Mouse (Mus musculus) ovary, adult 2 months (tissue): ENCODE measurements around the gene Fbxo46. TPM values are rescaled to one million over a fixed set of nuclear protein-coding genes. Genes with fewer than 3 reads are reported as not detected.

Experiments
- polyA plus RNA-seq: library from polyadenylated mRNA; depleted of rRNA; stranded (reverse); fragments of >200 nt; gene quantifications from 2 replicates; pipeline ENCODE4 v1.2.3, GENCODE M21; 2012; rRNA removed

Gene Fbxo46
- 16.2 and 18.5 TPM in 2 replicates for polyA plus RNA-seq

GRCm38 (mm10) chr7:19119631-19120429 is at the start of gene Fbxo46:
Gene Fbxo46, plus strand, starts transcription at chr7:19119859.

DNA sequence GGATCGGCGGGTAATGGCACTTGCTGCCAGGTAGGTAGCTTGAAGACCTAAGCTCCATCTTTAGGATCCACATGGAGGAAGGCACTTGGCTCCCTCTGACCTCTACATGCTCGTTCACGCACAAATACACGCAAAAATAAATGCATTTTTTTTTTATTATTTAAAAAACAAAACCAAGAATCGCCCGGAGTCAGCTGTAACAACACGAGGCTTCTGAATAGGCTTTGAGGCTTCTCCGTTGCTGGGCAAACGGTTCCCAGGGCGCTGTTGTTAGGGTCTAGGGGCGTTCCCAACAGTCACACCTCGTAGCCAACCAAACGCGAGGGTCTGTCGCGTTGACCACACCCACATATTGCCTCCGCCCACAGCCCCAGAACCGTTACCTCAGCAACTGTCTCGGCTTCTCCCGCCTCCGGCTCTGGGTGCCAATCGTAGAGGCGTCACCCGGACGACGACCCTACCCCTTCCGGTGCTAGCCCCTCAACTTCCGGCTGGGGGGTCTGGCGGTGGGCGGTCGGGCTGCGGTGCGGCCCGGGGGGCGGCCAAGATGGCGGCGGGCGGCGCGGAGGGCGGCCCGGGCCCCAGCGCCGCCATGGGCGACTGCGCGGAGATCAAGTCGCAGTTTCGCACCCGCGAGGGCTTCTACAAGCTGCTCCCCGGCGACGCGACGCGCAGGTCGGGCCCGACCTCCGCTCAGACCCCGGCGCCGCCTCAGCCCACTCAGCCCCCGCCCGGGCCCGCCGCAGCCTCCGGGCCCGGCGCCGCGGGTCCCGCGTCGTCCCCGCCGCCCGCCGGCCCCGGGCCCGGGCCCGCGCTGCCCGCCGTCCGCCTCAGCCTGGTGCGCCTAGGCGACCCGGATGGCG is 43.7 kb upstream of the Fbxo46 start, which contains the start of gene Dmwd:
Gene Dmwd, plus strand, starts transcription at position 505 of the 863 bp plus-strand sequence.

GRCm38 (mm10) chr7:19083701-19084100 is 36.0 kb upstream of the Fbxo46 start, which contains the start of gene Dmpk:
Gene Dmpk, plus strand, starts transcription at chr7:19083849.

DNA sequence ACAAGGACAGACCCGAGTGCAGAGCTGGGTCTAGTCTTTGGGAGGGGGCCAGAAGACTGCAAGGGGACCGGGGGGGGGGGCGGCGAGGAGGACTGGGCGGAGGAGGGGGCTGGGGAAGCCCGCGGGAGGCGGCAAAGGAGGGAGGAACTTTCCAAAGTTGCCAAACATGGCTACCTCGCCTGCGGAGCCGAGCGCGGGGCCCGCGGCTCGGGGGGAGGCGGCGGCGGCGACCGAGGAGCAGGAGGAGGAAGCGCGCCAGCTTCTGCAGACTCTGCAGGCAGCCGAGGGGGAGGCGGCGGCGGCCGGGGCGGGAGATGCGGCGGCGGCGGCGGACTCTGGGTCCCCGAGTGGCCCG is 25.2 kb upstream of the Fbxo46 start, which contains the start of gene Six5:
Gene Six5, plus strand, starts transcription at position 124 of the 355 bp plus-strand sequence.

GRCm38 (mm10) chr7:19118028-19118771 is 1.5 kb upstream of the Fbxo46 start, which contains the start of gene Gm4969:
Gene Gm4969, minus strand, starts transcription at chr7:19118368.

GRCm38 (mm10) chr7:19148875-19149541 is 29.3 kb downstream of the Fbxo46 start, which contains the start of gene Qpctl:
Gene Qpctl, minus strand, starts transcription at chr7:19149291.

DNA sequence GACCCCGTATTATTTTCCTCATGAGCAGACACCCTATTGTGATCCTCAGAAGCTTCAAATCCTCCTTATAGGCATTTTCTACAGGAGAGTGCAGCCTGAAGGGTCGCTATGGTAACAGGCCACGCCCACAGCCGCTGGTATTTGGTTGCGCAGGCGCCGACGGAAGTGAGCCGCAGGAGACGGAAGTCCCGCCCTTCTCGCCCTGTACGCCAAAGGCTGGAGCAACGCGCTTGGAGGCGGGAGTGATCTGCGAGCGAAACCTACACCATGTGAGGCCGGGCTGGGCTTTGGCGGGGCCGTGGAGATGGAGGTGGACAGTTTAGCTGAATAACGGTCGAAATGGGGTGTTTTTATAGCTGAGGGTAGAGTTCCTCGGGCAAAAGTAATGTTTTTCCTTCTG is 30.0 kb downstream of the Fbxo46 start, which contains the start of gene Snrpd2:
Gene Snrpd2, plus strand, starts transcription at position 97 of the 400 bp plus-strand sequence.

GRCm38 (mm10) chr7:19165656-19166423 is 46.2 kb downstream of the Fbxo46 start, which contains the start of gene Gipr:
Gene Gipr, minus strand, starts transcription at chr7:19166127.

GRCm38 (mm10) chr7:19175708-19176515 is 56.3 kb downstream of the Fbxo46 start, which contains the start of gene Eml2:
Gene Eml2, plus strand, starts transcription at chr7:19176421.

Other genes with a start within 250 kb of the Fbxo46 start
- gene Pglyrp1, start 248.5 kb upstream of the Fbxo46 start, polyA plus RNA-seq: 69.1 and 85.2 TPM in 2 replicates
- 33.0 and 34.0 TPM in 2 replicates for gene Ccdc61, start 209.4 kb upstream of the Fbxo46 start, polyA plus RNA-seq
- 1.1 and 1.2 TPM in 2 replicates for gene Nova2, start 194.0 kb upstream of the Fbxo46 start, polyA plus RNA-seq
- 1.5 and 1.7 TPM in 2 replicates for gene Nanos2, start 132.5 kb upstream of the Fbxo46 start, polyA plus RNA-seq
- gene Mypop, start 128.6 kb upstream of the Fbxo46 start, polyA plus RNA-seq: 27.5 and 29.2 TPM in 2 replicates
- gene Irf2bp1, start 115.8 kb upstream of the Fbxo46 start, polyA plus RNA-seq: 68.3 and 79.2 TPM in 2 replicates
- gene Foxa3, start 96.3 kb upstream of the Fbxo46 start, polyA plus RNA-seq: 2.9 and 5.5 TPM in 2 replicates
- 143 and 147 TPM in 2 replicates for gene Sympk, start 95.5 kb upstream of the Fbxo46 start, polyA plus RNA-seq
- 0.09 TPM in 1 of 2 replicates, not detected in the other for gene Rsph6a, start 65.2 kb upstream of the Fbxo46 start, polyA plus RNA-seq
- gene Dmwd, start 43.6 kb upstream of the Fbxo46 start, polyA plus RNA-seq: 169 and 185 TPM in 2 replicates
- gene Dmpk, start 36.0 kb upstream of the Fbxo46 start, polyA plus RNA-seq: 478 and 584 TPM in 2 replicates
- gene Six5, start 25.3 kb upstream of the Fbxo46 start, polyA plus RNA-seq: 117 and 130 TPM in 2 replicates
- 0.26 and 0.76 TPM in 2 replicates for gene Gm4969, start 1.5 kb upstream of the Fbxo46 start, polyA plus RNA-seq
- gene Qpctl, start 29.4 kb downstream of the Fbxo46 start, polyA plus RNA-seq: 15.1 and 19.6 TPM in 2 replicates
- 49.6 and 49.8 TPM in 2 replicates for gene Snrpd2, start 29.9 kb downstream of the Fbxo46 start, polyA plus RNA-seq
- 0.46 and 0.69 TPM in 2 replicates for gene Gipr, start 46.3 kb downstream of the Fbxo46 start, polyA plus RNA-seq
- 84.0 and 89.9 TPM in 2 replicates for gene Eml2, start 56.6 kb downstream of the Fbxo46 start, polyA plus RNA-seq
- gene Gpr4, start 92.7 kb downstream of the Fbxo46 start, polyA plus RNA-seq: 11.0 and 12.7 TPM in 2 replicates
- 40.3 and 44.6 TPM in 2 replicates for gene Opa3, start 108.5 kb downstream of the Fbxo46 start, polyA plus RNA-seq
- gene Vasp, start 152.0 kb downstream of the Fbxo46 start, polyA plus RNA-seq: 197 and 215 TPM in 2 replicates
- gene Ppm1n, start 160.2 kb downstream of the Fbxo46 start, polyA plus RNA-seq: 0.18 and 0.25 TPM in 2 replicates
- 31.9 and 40.5 TPM in 2 replicates for gene Rtn2, start 162.8 kb downstream of the Fbxo46 start, polyA plus RNA-seq
- 5.1 and 10.1 TPM in 2 replicates for gene Fosb, start 190.2 kb downstream of the Fbxo46 start, polyA plus RNA-seq
- gene Ercc1, start 224.9 kb downstream of the Fbxo46 start, polyA plus RNA-seq: 35.4 and 52.6 TPM in 2 replicates
- gene Cd3eap, start 239.6 kb downstream of the Fbxo46 start, polyA plus RNA-seq: 10.1 and 12.5 TPM in 2 replicates
- gene Ppp1r13l, start 239.9 kb downstream of the Fbxo46 start, polyA plus RNA-seq: 19.9 and 21.5 TPM in 2 replicates